Mouse (Mus musculus) B cell, adult 67 days (primary cell): Measurements from ENCODE around the gene Cd300ld2. TPM values are rescaled to one million over a fixed set of nuclear protein-coding genes. Genes with fewer than 3 reads are reported as not detected.

ENCODE experiments used
- total RNA-seq, 2 experiments: library from RNA; stranded (reverse); gene quantifications; 4 replicates each; pipeline ENCODE4 v1.2.4; 2023

Cd300ld2 gene
- total RNA-seq, result not detected

GRCm38 (mm10) chr11:115016093-115016492, at the start of gene Cd300ld2:
TSS of gene Cd300ld2 (minus strand) at chr11:115016193.

GRCm38 (mm10) chr11:115062077-115062476, 46.1 kb upstream of the Cd300ld2 start, which contains the start of gene Cd300e:
TSS of gene Cd300e (minus strand) at chr11:115062177.

GRCm38 (mm10) chr11:115048259-115048658, 32.3 kb upstream of the Cd300ld2 start, which contains the start of gene Cd300ld3:
TSS of gene Cd300ld3 (minus strand) at chr11:115048409.

GRCm38 (mm10) chr11:115037669-115038068, 21.7 kb upstream of the Cd300ld2 start, which contains the start of gene Cd300ld5:
TSS of gene Cd300ld5 (minus strand) at chr11:115037769.

GRCm38 (mm10) chr11:115026912-115027311, 10.9 kb upstream of the Cd300ld2 start, which contains the start of gene Cd300ld4:
TSS of gene Cd300ld4 (minus strand) at chr11:115027012.

GRCm38 (mm10) chr11:115001474-115002040, 14.4 kb downstream of the Cd300ld2 start, which contains the start of gene Cd300c2:
TSS of gene Cd300c2 (minus strand) at chr11:115001880.

GRCm38 (mm10) chr11:114989793-114990192, 26.2 kb downstream of the Cd300ld2 start, which contains the start of gene Cd300ld:
TSS of gene Cd300ld (minus strand) at chr11:114989922.

GRCm38 (mm10) chr11:114968752-114969207, 47.2 kb downstream of the Cd300ld2 start, which contains the start of gene Cd300c:
TSS of gene Cd300c (minus strand) at chr11:114969157.

Other genes with a start within 250 kb of the Cd300ld2 start
- gene Btbd17, start 220.2 kb downstream of the Cd300ld2 start, total RNA-seq, result not detected
- not detected for gene Gpr142, start 217.3 kb downstream of the Cd300ld2 start, total RNA-seq
- gene Gprc5c, start 165.0 kb downstream of the Cd300ld2 start, total RNA-seq, result not detected
- gene Cd300a, start 126.2 kb downstream of the Cd300ld2 start, total RNA-seq, result under 1 TPM; 0.30 to 0.78 TPM
- not detected for gene Cd300lb, start 81.8 kb downstream of the Cd300ld2 start, total RNA-seq
- gene Cd300c, start 47.0 kb downstream of the Cd300ld2 start, total RNA-seq, result not detected
- under 1 TPM; 0.59 to 0.61 TPM for gene Cd300ld, start 26.3 kb downstream of the Cd300ld2 start, total RNA-seq
- 1 to 10 TPM in 1 of 2 experiments, under 1 TPM in 1; 0.47 to 1.2 TPM for gene Cd300c2, start 14.3 kb downstream of the Cd300ld2 start, total RNA-seq
- gene Cd300ld4, start 10.8 kb upstream of the Cd300ld2 start, total RNA-seq, result not detected
- gene Cd300ld5, start 21.6 kb upstream of the Cd300ld2 start, total RNA-seq, result not detected
- gene Cd300ld3, start 32.2 kb upstream of the Cd300ld2 start, total RNA-seq, result not detected
- gene Cd300e, start 46.0 kb upstream of the Cd300ld2 start, total RNA-seq, result under 1 TPM in 1 of 2 experiments, not detected in 1; 0.67 TPM
- 1 to 10 TPM; 6.3 to 8.4 TPM for gene Rab37, start 75.2 kb upstream of the Cd300ld2 start, total RNA-seq
- 10 to 100 TPM in 1 of 2 experiments, 1 to 10 TPM in 1; 6.3 to 12.4 TPM for gene Cd300lf, start 117.8 kb upstream of the Cd300ld2 start, total RNA-seq
- gene Slc9a3r1, start 147.1 kb upstream of the Cd300ld2 start, total RNA-seq, result 10 to 100 TPM; 83.4 to 90.5 TPM
- 10 to 100 TPM; 11.5 to 20.2 TPM for gene Tmem104, start 171.3 kb upstream of the Cd300ld2 start, total RNA-seq
- gene Nat9, start 171.7 kb upstream of the Cd300ld2 start, total RNA-seq, result 10 to 100 TPM; 17.5 to 21.0 TPM